17 mouse cellular contexts compared by ENCODE assay signal in genomic region chr4:129992720-129993119, GRCm38 (mm10). TPM values are rescaled to one million over a fixed set of nuclear protein-coding genes. Genes with fewer than 3 reads are reported as not detected.
"Had no signal": no experiment of that assay in that cellular context is flagged by ENCODE, and none has a peak within 500 bp of the region (broad histone marks: within the 10 kb centered on the region; RNA-seq: fewer than 3 reads in every experiment).

No protein-coding gene starts in this region.

- H3K27ac ChIP-seq: lung, embryonic 15.5 days; macrophage; midbrain, embryonic 13.5 days; midbrain, embryonic 15.5 days; neural tube, embryonic 12.5 days; stomach, embryonic 15.5 days; stomach, postnatal 0 days had no signal

- H3K27me3 ChIP-seq: midbrain, embryonic 15.5 days had no signal

- H3K9me3 ChIP-seq: lung, embryonic 15.5 days; megakaryocyte, embryonic 14.5 days; midbrain, embryonic 13.5 days; midbrain, embryonic 15.5 days; neural tube, embryonic 12.5 days; stomach, embryonic 15.5 days had no signal

- H3K4me3 ChIP-seq: lung, embryonic 15.5 days; megakaryocyte, embryonic 14.5 days; midbrain, embryonic 13.5 days; midbrain, embryonic 15.5 days; neural tube, embryonic 12.5 days; stomach, embryonic 15.5 days had no signal

- DNase-seq: lung, postnatal 14 days; lung, postnatal 36 days; right cerebral cortex, postnatal 14 days; thymus, adult 2 months; thymus, postnatal 25 days; thymus, postnatal 4 days had no signal

- H3K36me3 ChIP-seq: lung, embryonic 15.5 days; stomach, embryonic 15.5 days had no signal

RNA-seq across cellular contexts. Expression of gene Adgrb2, which starts 8.1 kb away (rescaled TPM):
- total RNA-seq: megakaryocyte progenitor cell, adult 5-6 weeks; monocyte, adult 5-6 weeks; neutrophil, adult 5-6 weeks had no signal

RNA-seq across cellular contexts. Expression of gene Col16a1, which starts 54.9 kb away (rescaled TPM):
- total RNA-seq: monocyte, adult 5-6 weeks; neutrophil, adult 5-6 weeks had no signal
